Mouse (Mus musculus): Measurements from ENCODE around the gene Kat2b. TPM values are rescaled to one million over a fixed set of nuclear protein-coding genes. Genes with fewer than 3 reads are reported as not detected.
"Not testable (repeated sequence)": the region's sequence is repeated elsewhere in the genome, so short reads cannot be mapped to it uniquely, and the experiment has no call there.

The Kat2b gene
- total and polyA plus RNA-seq, 3 experiments: 6.2 to 7.4 TPM; not detected in 1

DNA sequence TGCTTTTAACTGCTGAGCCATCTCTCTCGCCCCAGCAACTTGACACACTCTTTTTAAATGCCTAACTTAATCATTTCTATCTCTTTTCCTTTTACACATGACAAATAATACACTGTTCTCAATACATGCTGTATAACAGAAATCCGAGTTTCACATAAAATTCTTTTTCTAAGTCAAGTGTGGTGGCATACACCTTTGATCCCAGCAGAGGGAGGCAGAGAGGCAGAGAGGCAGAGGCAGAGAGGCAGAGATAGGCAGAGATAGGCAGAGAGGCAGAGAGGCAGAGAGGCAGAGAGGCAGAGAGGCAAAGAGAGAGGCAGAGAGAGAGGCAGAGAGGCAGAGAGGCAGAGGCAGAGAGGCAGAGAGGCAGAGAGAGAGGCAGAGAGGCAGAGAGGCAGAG lies 90.7 kb downstream of the Kat2b start:
- DNase-seq (ENCODE audit: low read depth, low spot score): peak; percentile 65
- H3K79me2 ChIP-seq (ENCODE audit: control insufficient read depth, insufficient read depth, low read length, poor library complexity); H3K9ac ChIP-seq (ENCODE audit: control insufficient read depth, low read depth, low read length, poor library complexity, severe bottlenecking); H3K27me3 ChIP-seq (ENCODE audit: control insufficient read depth in 1 of 2, insufficient read depth in 2 of 2, low read length in 2 of 2); H3K4me3 ChIP-seq (ENCODE audit: control insufficient read depth in 1 of 2, insufficient read depth in 1 of 2, low read depth in 2 of 2, low read length in 2 of 2); H3K36me3 ChIP-seq (ENCODE audit: control insufficient read depth in 1 of 2, insufficient read depth in 2 of 2, low read length in 2 of 2); H3K9me3 ChIP-seq (replicated peaks; ENCODE audit: insufficient read depth, low read length); H3K4me1 ChIP-seq (ENCODE audit: control insufficient read depth in 1 of 2, insufficient read depth in 2 of 2, low read length in 2 of 2); H3K27ac ChIP-seq (ENCODE audit: control insufficient read depth, low read depth, low read length): not testable (repeated sequence)
- TF ChIP-seq RAD21 (IDR thresholded peaks at IDR 0.05; ENCODE audit: low read depth, low read length): peak; percentile 40
- TF ChIP-seq CTCF (IDR thresholded peaks at IDR 0.05 in 2 of 3, conservative IDR thresholded peaks at IDR 0.05 in 1 of 3; ENCODE audit: control insufficient read depth in 1 of 3, insufficient read depth in 1 of 3, low read depth in 2 of 3, low read length in 3 of 3, poor library complexity in 1 of 3, severe bottlenecking in 1 of 3): peak; percentile 36 to 68 (median 65)
- TF ChIP-seq SMC3 (IDR thresholded peaks at IDR 0.05; ENCODE audit: low read depth, low read length): peak; percentile 65

DNA sequence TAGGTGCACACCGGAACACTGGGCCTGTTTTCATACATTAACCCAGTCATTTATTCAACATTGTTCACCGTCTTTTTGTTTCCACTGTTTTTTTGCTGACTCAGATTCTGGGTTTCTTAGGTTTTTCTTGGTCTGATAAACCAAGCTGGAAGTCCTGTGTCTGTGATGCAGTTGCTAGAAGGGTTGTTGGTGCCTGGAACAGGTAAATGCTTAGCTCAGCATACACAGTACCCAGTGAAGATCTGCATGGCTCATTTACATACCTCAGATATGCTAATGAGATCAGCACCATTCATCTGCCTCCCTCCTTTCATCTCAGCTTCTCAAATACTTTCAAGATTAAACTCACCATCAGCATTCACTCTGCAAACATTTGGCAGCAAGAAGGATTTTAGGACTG lies 92.0 kb downstream of the Kat2b start:
- no peak for TF ChIP-seq ZMIZ1 (IDR thresholded peaks at IDR 0.05; ENCODE audit: low read depth, low read length)
- TF ChIP-seq MAFK (IDR thresholded peaks at IDR 0.05; ENCODE audit: borderline replicate concordance, low read depth, low read length): 0 out of 2 replicates have a peak, but pooled peaks have one; percentile 63
- H3K27ac ChIP-seq (ENCODE audit: control insufficient read depth, low read depth, low read length): no peak overlapping the region
- H3K4me3 ChIP-seq (ENCODE audit: control insufficient read depth in 1 of 2, insufficient read depth in 1 of 2, low read depth in 2 of 2, low read length in 2 of 2): no peak overlapping the region
- no peak overlapping the region for H3K9ac ChIP-seq (ENCODE audit: control insufficient read depth, low read depth, low read length, poor library complexity, severe bottlenecking)
- no peaks in the 10 kb centered on the region for H3K27me3 ChIP-seq (ENCODE audit: control insufficient read depth in 1 of 2, insufficient read depth in 2 of 2, low read length in 2 of 2)
- no peaks in the 10 kb centered on the region for H3K79me2 ChIP-seq (ENCODE audit: control insufficient read depth, insufficient read depth, low read length, poor library complexity)
- no peaks in the 10 kb centered on the region for H3K4me1 ChIP-seq (ENCODE audit: control insufficient read depth in 1 of 2, insufficient read depth in 2 of 2, low read length in 2 of 2)
- no peak for DNase-seq (ENCODE audit: low read depth, low spot score)
- peaks cover 2 to 4% of the 10 kb centered on the region in 2 experiments; a peak in 2 of 4 replicates for H3K36me3 ChIP-seq (ENCODE audit: control insufficient read depth in 1 of 2, insufficient read depth in 2 of 2, low read length in 2 of 2)
- no peaks in the 10 kb centered on the region for H3K9me3 ChIP-seq (replicated peaks; ENCODE audit: insufficient read depth, low read length)

DNA sequence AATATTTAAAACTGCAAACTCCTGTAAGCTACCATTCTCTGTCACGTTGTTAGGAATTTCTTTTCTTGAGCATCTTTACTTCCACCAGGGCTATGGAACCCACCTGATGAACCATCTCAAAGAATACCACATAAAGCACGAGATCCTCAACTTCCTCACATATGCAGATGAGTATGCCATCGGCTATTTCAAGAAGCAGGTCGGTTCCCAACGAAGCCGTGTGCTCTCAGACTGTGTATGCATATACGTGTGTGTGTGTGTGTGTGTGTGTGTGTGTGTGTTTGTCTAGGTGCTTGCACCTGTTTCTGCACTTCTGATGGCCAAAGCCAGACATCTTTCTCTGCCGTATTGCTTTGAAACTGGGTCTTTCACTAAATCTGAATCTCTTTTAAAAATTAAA lies 92.6 kb downstream of the Kat2b start:
- TF ChIP-seq ZKSCAN1 (IDR thresholded peaks at IDR 0.05; ENCODE audit: low read depth, low read length) (no peak), CHD2 (IDR thresholded peaks at IDR 0.05; ENCODE audit: low read length) (no peak), GABPA (IDR thresholded peaks at IDR 0.05; ENCODE audit: low read depth, low read length) (no peak), RCOR1 (IDR thresholded peaks at IDR 0.05; ENCODE audit: low read depth, low read length) (no peak)
- no peaks in the 10 kb centered on the region; a peak in 1 of 4 replicates for H3K4me1 ChIP-seq (ENCODE audit: control insufficient read depth in 1 of 2, insufficient read depth in 2 of 2, low read length in 2 of 2)
- no peak for DNase-seq (ENCODE audit: low read depth, low spot score)
- H3K79me2 ChIP-seq (ENCODE audit: control insufficient read depth, insufficient read depth, low read length, poor library complexity): no peaks in the 10 kb centered on the region
- peaks cover 2 to 4% of the 10 kb centered on the region in 2 experiments; a peak in 3 of 4 replicates for H3K36me3 ChIP-seq (ENCODE audit: control insufficient read depth in 1 of 2, insufficient read depth in 2 of 2, low read length in 2 of 2)
- H3K27me3 ChIP-seq (ENCODE audit: control insufficient read depth in 1 of 2, insufficient read depth in 2 of 2, low read length in 2 of 2): no peaks in the 10 kb centered on the region
- no peaks in the 10 kb centered on the region for H3K9me3 ChIP-seq (replicated peaks; ENCODE audit: insufficient read depth, low read length)
- no peak overlapping the region for H3K9ac ChIP-seq (ENCODE audit: control insufficient read depth, low read depth, low read length, poor library complexity, severe bottlenecking)
- no peak overlapping the region for H3K27ac ChIP-seq (ENCODE audit: control insufficient read depth, low read depth, low read length)
- H3K4me3 ChIP-seq (ENCODE audit: control insufficient read depth in 1 of 2, insufficient read depth in 1 of 2, low read depth in 2 of 2, low read length in 2 of 2): no peak overlapping the region

DNA sequence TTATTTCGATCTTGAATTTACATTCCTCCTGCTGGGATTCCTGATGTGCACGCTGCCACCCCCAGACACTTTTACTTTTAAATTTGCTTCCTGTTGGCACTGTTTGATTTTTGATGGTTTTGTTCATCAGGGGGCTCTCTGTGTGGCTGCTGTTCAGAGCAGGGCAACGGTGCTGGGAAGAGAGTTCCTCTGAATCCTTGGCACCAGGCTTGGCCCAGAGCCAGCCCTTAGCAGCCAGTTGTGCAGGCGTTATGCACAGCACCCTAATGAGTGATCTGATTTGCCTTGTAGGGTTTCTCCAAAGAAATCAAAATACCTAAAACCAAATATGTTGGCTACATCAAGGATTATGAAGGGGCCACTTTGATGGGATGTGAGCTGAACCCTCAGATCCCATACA lies 93.1 kb downstream of the Kat2b start:
- Histone ChIP-seq H3K27me3 (ENCODE audit: control insufficient read depth in 1 of 2, insufficient read depth in 2 of 2, low read length in 2 of 2) (no peaks in the 10 kb centered on the region), H3K9me3 (replicated peaks; ENCODE audit: insufficient read depth, low read length) (no peaks in the 10 kb centered on the region), H3K4me3 (ENCODE audit: control insufficient read depth in 1 of 2, insufficient read depth in 1 of 2, low read depth in 2 of 2, low read length in 2 of 2) (no peak overlapping the region), H3K36me3 (ENCODE audit: control insufficient read depth in 1 of 2, insufficient read depth in 2 of 2, low read length in 2 of 2) (peaks cover 2 to 4% of the 10 kb centered on the region in 2 experiments; a peak in 3 of 4 replicates), H3K9ac (ENCODE audit: control insufficient read depth, low read depth, low read length, poor library complexity, severe bottlenecking) (no peak overlapping the region), H3K79me2 (ENCODE audit: control insufficient read depth, insufficient read depth, low read length, poor library complexity) (no peaks in the 10 kb centered on the region), H3K27ac (ENCODE audit: control insufficient read depth, low read depth, low read length) (no peak overlapping the region), H3K4me1 (ENCODE audit: control insufficient read depth in 1 of 2, insufficient read depth in 2 of 2, low read length in 2 of 2) (no peaks in the 10 kb centered on the region; a peak in 1 of 4 replicates)
- TF ChIP-seq TAL1 (IDR thresholded peaks at IDR 0.05; ENCODE audit: low read length) (no peak), NELFE (IDR thresholded peaks at IDR 0.05; ENCODE audit: low read depth, low read length) (no peak), E2F4 (IDR thresholded peaks at IDR 0.05; ENCODE audit: borderline replicate concordance, low read depth, low read length) (no peak), USF1 (IDR thresholded peaks at IDR 0.05; ENCODE audit: low read depth, low read length) (no peak), ZNF384 (IDR thresholded peaks at IDR 0.05; ENCODE audit: low read depth, low read length) (no peak), RAD21 (IDR thresholded peaks at IDR 0.05; ENCODE audit: low read depth, low read length) (no peak), GATA1 (IDR thresholded peaks at IDR 0.05; ENCODE audit: low read depth, low read length) (no peak), CHD1 (IDR thresholded peaks at IDR 0.05; ENCODE audit: low read depth, low read length) (no peak), MAZ (IDR thresholded peaks at IDR 0.05; ENCODE audit: low read depth, low read length) (no peak), TCF12 (IDR thresholded peaks at IDR 0.05; ENCODE audit: low read depth, low read length) (no peak), POLR2AphosphoS5 (IDR thresholded peaks at IDR 0.05; ENCODE audit: borderline replicate concordance, low read depth, low read length) (no peak), ZKSCAN1 (IDR thresholded peaks at IDR 0.05; ENCODE audit: low read depth, low read length) (no peak), GABPA (IDR thresholded peaks at IDR 0.05; ENCODE audit: low read depth, low read length) (no peak)
- no peak for DNase-seq (ENCODE audit: low read depth, low spot score)

Measured in MEL (cell line).